Mouse (Mus musculus) MN1 (cell line): ENCODE measurements at regions not wholly inside any gene's neighbourhood (a gene's known extent, or its start where the extent isn't known, plus 50 kb on each side); places are given as distances from the start of the nearest gene placed in this dataset.
"Not testable (repeated sequence)": the region's sequence is repeated elsewhere in the genome, so short reads cannot be mapped to it uniquely, and the experiment has no call there.

Experiments used
- DNase-seq: peaks from one replicate; pipeline ENCODE4 v3.0.0-alpha.2; 2016; ENCODE audit warnings: low spot score

GRCm38 (mm10) chr2:179131004-179131403 is 311.2 kb upstream of the Cdh4 start:
- DNase-seq = no peak

GRCm38 (mm10) chr2:179142313-179142712 is 299.9 kb upstream of the Cdh4 start:
- DNase-seq = no peak

GRCm38 (mm10) chr2:179145726-179146125 is 296.5 kb upstream of the Cdh4 start:
- no peak for DNase-seq

DNA sequence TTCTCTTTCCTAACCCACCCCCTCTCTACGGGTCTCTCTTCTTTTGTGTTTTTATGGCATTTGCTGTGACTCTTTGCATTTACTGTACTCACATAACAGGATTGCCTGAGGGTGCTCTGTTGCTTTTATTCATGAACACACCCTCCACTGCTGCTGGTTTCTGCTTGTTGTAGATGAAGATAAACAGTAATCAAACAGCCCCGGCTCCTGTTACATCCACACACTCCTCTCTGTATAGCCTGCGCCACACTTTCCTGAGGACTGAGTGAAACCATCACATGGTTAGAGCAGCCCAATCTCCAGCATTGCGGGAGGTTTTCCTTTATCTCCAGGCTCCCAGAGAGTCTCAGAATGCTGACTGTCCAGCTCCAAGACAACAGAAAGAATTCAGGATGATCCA is 296.0 kb upstream of the Cdh4 start:
- DNase-seq = no peak

DNA sequence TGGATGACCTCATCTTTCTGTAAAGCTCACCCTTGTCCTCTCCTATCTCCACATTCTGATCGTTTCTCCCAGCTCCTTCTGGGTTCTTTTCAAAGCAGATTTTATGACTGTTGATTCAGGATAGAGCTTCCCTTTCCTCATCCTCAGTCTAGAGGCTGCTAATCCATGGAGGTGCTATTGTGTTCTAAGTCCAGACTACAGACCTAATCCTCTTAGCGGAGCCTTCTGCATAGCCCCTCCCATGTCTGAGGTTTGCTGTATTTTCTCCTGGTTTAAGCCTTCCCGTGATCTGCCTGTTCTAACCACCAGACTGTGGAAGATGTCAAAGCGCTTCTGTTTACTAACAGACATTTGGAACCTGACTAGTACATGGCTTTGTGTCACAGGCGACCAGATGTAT is 294.0 kb upstream of the Cdh4 start:
- no peak for DNase-seq

- DNase-seq = no peak
These were observed 293.6 kb upstream of the Cdh4 start for GRCm38 (mm10) chr2:179148667-179149066.

GRCm38 (mm10) chr2:179158881-179159280 is 283.4 kb upstream of the Cdh4 start:
- DNase-seq = no peak

DNA sequence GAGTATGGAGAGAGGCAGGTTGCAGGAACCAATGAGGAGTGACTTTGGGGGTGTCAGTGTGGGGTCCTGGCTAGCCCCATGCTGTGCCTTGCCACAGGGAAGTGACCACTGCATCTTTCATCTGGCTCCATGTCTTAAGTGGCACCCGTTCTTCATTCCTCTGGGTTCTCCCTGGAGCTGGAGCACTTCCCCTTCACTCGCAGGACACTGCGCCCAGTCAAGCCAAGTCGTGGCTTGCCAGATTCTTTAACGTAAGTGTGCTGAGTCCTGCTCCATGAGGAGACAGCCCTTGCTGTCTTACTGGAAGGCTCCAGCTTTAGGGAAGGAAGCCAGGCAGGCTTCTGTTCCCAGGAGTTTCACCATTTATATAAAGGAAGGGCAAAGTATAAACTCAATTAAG is 279.1 kb upstream of the Cdh4 start:
- DNase-seq = no peak

DNA sequence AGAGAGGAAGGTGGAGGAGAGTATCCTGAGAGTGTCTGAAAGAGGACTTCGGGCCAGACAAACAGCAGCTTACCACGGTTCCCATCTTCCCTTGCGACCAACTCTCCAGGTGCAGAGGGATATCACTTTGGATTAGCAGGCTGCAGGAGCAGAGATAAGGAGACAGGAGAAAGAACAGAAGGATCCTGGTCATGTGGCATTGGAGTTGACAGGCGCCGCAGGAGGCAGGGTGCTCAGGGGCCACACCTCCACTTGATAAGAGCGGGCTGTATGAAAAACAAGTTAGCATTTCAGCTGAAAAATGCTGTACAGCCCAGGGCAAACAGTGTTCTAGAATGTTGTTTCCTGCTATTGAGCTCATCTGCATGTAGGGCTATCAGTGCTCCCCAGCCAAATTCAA is 272.1 kb upstream of the Cdh4 start:
- no peak for DNase-seq

- DNase-seq = no peak
These were observed 271.6 kb upstream of the Cdh4 start for GRCm38 (mm10) chr2:179170608-179171007.

- not testable (repeated sequence) for DNase-seq
These were observed 265.2 kb upstream of the Cdh4 start for GRCm38 (mm10) chr2:179176835-179177530.

GRCm38 (mm10) chr2:179181366-179181765 is 260.9 kb upstream of the Cdh4 start:
- no peak for DNase-seq

GRCm38 (mm10) chr2:179182123-179182522 is 260.1 kb upstream of the Cdh4 start:
- no peak for DNase-seq

- DNase-seq = peak; percentile 24
These were observed 249.2 kb upstream of the Cdh4 start for GRCm38 (mm10) chr2:179192906-179193496.

- peak; percentile 10 for DNase-seq
These were observed 248.6 kb upstream of the Cdh4 start for GRCm38 (mm10) chr2:179193507-179194160.

DNA sequence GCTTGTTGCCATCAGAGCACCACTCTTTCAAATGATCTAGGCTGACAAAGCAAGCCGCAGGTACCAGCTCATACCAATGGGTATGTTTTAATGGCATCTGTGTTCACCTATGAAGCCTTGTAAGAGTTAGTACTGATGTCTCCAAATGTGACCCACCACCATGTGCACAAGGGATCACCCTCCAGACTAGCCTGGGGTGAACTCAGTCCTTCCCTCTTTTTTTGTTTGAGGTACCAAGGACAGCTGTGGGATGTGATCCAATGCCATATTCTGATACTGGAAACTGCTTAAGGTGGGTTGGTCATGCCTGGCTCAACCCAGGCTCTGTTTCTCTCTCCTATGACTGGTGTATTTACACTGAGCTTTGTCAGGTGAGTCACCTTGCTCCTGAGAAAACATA is 244.8 kb upstream of the Cdh4 start:
- DNase-seq = no peak

DNA sequence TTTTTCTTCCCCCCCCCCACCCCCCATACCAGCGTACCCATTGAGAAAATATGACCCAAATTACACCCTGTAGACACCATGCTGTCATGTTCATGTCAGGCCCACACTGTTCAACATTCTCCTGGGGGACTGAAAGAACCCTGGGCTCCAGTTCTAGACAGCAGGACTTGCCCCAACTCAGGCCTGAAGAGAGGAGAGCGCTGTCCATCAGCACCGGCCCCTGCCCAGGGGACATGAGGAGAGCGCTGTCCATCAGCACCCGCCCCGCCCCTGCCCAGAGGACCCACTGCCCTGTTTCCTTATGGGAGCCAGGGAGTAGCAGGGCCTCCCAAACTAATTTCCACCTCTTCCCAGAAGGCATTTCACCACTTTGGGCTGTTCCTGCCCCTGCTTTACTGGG is 241.7 kb upstream of the Cdh4 start:
- no peak for DNase-seq

GRCm38 (mm10) chr2:179210164-179210805 is 231.9 kb upstream of the Cdh4 start:
- no peak for DNase-seq

GRCm38 (mm10) chr2:179216773-179217172 is 225.5 kb upstream of the Cdh4 start:
- DNase-seq = no peak

DNA sequence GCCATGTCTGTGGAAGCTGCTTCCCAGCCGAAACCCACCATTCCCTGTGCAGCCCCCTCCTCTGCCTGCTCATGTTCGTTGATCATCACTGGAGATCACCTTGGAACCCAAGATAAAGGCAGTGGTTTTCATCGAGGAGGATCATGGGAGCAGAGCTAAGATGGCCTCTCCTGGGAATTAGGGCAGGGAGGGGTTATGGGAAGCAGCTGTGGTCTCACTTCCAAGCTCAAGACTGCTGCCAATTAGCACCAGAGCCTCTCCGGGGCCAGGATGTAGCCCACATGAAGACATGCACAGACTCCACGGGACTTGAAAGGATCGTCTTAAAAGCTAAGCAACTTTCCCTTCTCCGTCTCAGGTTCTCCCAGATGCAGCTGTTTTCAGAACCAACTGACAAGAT is 214.1 kb upstream of the Cdh4 start:
- no peak for DNase-seq

GRCm38 (mm10) chr2:179231708-179232354 is 210.4 kb upstream of the Cdh4 start:
- no peak for DNase-seq

DNA sequence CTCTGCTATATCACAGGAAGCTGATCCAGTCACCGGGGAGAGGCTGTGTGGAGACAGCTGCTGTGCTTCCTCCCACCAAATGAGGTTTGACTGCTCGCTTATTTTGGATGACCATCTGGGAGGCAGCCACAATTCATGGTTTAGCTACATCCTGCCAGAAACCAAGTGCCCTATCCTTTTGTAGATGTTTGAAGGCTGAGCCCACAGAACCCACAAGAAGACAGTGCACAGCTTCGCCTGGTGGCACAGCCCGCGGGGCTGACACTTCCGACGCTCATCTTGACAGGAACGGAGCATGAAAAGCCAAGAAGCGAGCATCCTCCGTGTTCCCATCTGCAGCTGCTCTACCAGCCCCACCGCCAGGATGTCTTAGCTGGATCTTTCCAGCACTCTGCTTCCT is 204.1 kb upstream of the Cdh4 start:
- no peak for DNase-seq

GRCm38 (mm10) chr2:179260892-179261291 is 181.3 kb upstream of the Cdh4 start:
- DNase-seq = no peak
